In genomic region chr5:125203759-125204158, GRCm38 (mm10) we compare ENCODE assay signal across 8 mouse cellular contexts. TPM values are rescaled to one million over a fixed set of nuclear protein-coding genes. Genes with fewer than 3 reads are reported as not detected.
DNase-seq lines count a peak whose midpoint lies in the region; ATAC-seq and TF ChIP-seq lines count a peak whose summit lies in the region.

No protein-coding gene starts in this region.

- H3K4me3 ChIP-seq in lung, postnatal 0 days (ENCODE audit: low read depth, low read length), result no peak overlapping the region
- no peak overlapping the region for H3K4me3 ChIP-seq in forebrain, embryonic 12.5 days (replicated peaks)
- H3K4me3 ChIP-seq in hindbrain, embryonic 16.5 days (ENCODE audit: low read length), result no peak overlapping the region

- no peak overlapping the region for H3K9ac ChIP-seq in lung, postnatal 0 days (replicated peaks; ENCODE audit: low read depth)
- no peak overlapping the region for H3K9ac ChIP-seq in forebrain, embryonic 12.5 days
- no peak overlapping the region for H3K9ac ChIP-seq in hindbrain, embryonic 16.5 days (ENCODE audit: low read depth, low read length)

- no peaks in the 10 kb centered on the region for H3K27me3 ChIP-seq in lung, postnatal 0 days (replicated peaks; ENCODE audit: insufficient read depth, low read length)
- H3K27me3 ChIP-seq in forebrain, embryonic 12.5 days, result no peaks in the 10 kb centered on the region
- H3K27me3 ChIP-seq in hindbrain, embryonic 16.5 days (replicated peaks; ENCODE audit: control insufficient read depth, insufficient read depth, low read length), result no peaks in the 10 kb centered on the region

- DNase-seq in lung, postnatal 0 days (ENCODE audit: low spot score), result peak; percentile 24
- no peak for DNase-seq in lung, postnatal 14 days
- DNase-seq in right cerebral cortex, postnatal 10 days (ENCODE audit: low spot score in 2 of 2), result peak; percentile 69 to 73
- DNase-seq in kidney, postnatal 4 days, result no peak
- DNase-seq in ovary, postnatal 10 days (ENCODE audit: low spot score), result no peak
- DNase-seq in thymus, adult 18-20 months, result no peak

- no peak overlapping the region for H3K4me2 ChIP-seq in lung, postnatal 0 days (replicated peaks; ENCODE audit: low read depth, low read length)
- H3K4me2 ChIP-seq in forebrain, embryonic 12.5 days, result no peak overlapping the region
- H3K4me2 ChIP-seq in hindbrain, embryonic 16.5 days (ENCODE audit: low read length), result no peak overlapping the region

- no peak overlapping the region for H3K27ac ChIP-seq in lung, postnatal 0 days (ENCODE audit: low read length)
- H3K27ac ChIP-seq in forebrain, embryonic 12.5 days, result peak overlapping the region; percentile 77
- peak overlapping the region; percentile 80 for H3K27ac ChIP-seq in hindbrain, embryonic 16.5 days (ENCODE audit: low read depth, low read length)

- 42% methylated on average over 11 of the region's 11 CpGs for WGBS in lung, postnatal 0 days
- WGBS in forebrain, embryonic 12.5 days, result 58% methylated on average over 11 of the region's 11 CpGs
- WGBS in hindbrain, embryonic 16.5 days, result 27% methylated on average over 11 of the region's 11 CpGs

- ATAC-seq in lung, postnatal 0 days, result peak; percentile 28; the same call in 1 of the 2 replicates
- no peak for ATAC-seq in forebrain, embryonic 12.5 days (ENCODE audit: low FRiP score)
- ATAC-seq in hindbrain, embryonic 16.5 days, result peak; percentile 50

- H3K4me1 ChIP-seq in lung, postnatal 0 days (ENCODE audit: insufficient read depth, low read depth, low read length), result no peaks in the 10 kb centered on the region
- peaks cover 27% of the 10 kb centered on the region for H3K4me1 ChIP-seq in forebrain, embryonic 12.5 days
- H3K4me1 ChIP-seq in hindbrain, embryonic 16.5 days (ENCODE audit: control insufficient read depth, insufficient read depth, low read depth, low read length), result peaks cover 17% of the 10 kb centered on the region

- TF ChIP-seq EP300 in lung, postnatal 0 days (IDR thresholded peaks at IDR 0.05), result no peak

- no peak for TF ChIP-seq CTCF in lung, postnatal 0 days (IDR thresholded peaks at IDR 0.05)

- H3K36me3 ChIP-seq in lung, postnatal 0 days (ENCODE audit: insufficient read depth, low read length), result no peaks in the 10 kb centered on the region
- H3K36me3 ChIP-seq in forebrain, embryonic 12.5 days (replicated peaks), result no peaks in the 10 kb centered on the region
- H3K36me3 ChIP-seq in hindbrain, embryonic 16.5 days (ENCODE audit: control insufficient read depth, insufficient read depth, low read length), result no peaks in the 10 kb centered on the region

- no peaks in the 10 kb centered on the region for H3K9me3 ChIP-seq in lung, postnatal 0 days (ENCODE audit: low read length)
- no peaks in the 10 kb centered on the region for H3K9me3 ChIP-seq in forebrain, embryonic 12.5 days
- H3K9me3 ChIP-seq in hindbrain, embryonic 16.5 days (ENCODE audit: control insufficient read depth, low read length), result no peaks in the 10 kb centered on the region

RNA-seq across cellular contexts. Expression of gene Ncor2, which starts 24.7 kb away (rescaled TPM):
- polyA plus RNA-seq in lung, postnatal 0 days (2015; fragmentation: Nextera tagmentation; extraction: Ambion mirVana), result 20.2 and 23.9 TPM in 2 replicates
- 26.0 and 27.0 TPM in 2 replicates for polyA plus RNA-seq in forebrain, embryonic 12.5 days (2016; fragmentation: Nextera tagmentation; extraction: Ambion mirVana)
- 23.3 and 26.2 TPM in 2 replicates for polyA plus RNA-seq in hindbrain, embryonic 16.5 days (2015; fragmentation: Nextera tagmentation; extraction: Ambion mirVana)

Comparison
In these comparisons a context has a peak if more than half of its experiments do, and no peak if none do; other contexts are left out.
1. DNase-seq: peak in lung, postnatal 0 days (single experiment) and right cerebral cortex, postnatal 10 days (2 of 2); none in lung, postnatal 14 days (single experiment), kidney, postnatal 4 days (0 of 2), ovary, postnatal 10 days (single experiment) and thymus, adult 18-20 months (0 of 2).